Mouse (Mus musculus): ENCODE measurements around the gene Abcc5.

DNA sequence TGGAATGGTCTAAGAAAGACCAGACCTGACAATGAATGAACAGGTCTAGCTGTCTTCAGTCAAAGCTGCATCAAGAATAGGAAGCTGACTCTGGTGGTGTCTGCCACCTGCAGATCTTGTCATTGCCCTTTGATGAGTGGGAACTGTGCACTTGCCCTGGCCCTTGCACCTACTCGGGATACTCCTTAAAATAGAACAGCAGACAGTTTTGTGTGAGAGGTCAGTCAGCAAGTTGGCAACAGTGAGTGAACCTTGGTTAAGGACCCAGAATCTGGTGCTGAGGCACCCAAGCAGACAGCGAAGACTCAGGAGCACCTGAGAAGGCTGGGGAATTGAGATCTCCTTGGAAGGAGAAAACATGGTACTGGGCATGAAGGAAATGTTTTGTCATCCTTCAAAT is 16.7 kb upstream of the Abcc5 start:
- TF ChIP-seq POLR2A (IDR thresholded peaks at IDR 0.05; ENCODE audit: insufficient read depth, low read depth, low read length) (no peak), CTCF (IDR thresholded peaks at IDR 0.05; ENCODE audit: insufficient read depth, low read depth, low read length) (no peak)
